Mouse (Mus musculus) heart, postnatal 10 days (tissue): Measurements from ENCODE around the gene Spaca3. TPM values are rescaled to one million over a fixed set of nuclear protein-coding genes. Genes with fewer than 3 reads are reported as not detected.

ENCODE experiments used
- DNase-seq, 2 experiments: peaks; one replicate each; pipeline ENCODE4 v3.0.0; 2021
- intact Hi-C: fragments of 180-260 bp; cut with DNase I; formaldehyde crosslinking; loops from one replicate; pipeline ENCODE4 v1.15.1; 2025
- total RNA-seq, 2 experiments: library from RNA; stranded (reverse); gene quantifications; 2 replicates each; pipeline ENCODE4 v1.2.3; 2021

The Spaca3 gene
- not detected for total RNA-seq

DNA sequence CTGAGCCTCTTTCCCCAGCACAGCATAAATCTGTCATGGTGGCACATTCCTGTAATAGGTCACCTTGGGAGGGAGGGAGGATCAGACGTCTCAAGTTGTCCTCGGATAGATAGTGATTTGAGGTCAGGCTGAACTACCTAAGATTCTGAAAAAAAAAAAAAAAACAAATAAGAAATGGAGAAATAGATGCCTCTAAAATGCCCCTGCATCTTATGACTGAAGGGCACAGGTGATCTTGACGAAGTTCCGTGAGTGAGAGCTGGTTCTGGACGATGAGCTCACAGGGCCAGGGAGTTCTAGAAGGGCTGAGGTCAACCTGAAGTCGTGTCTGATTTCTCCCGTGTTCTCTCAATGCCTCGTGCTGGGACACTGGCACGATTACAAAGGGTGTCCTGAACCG, at the start of gene Spaca3:
Gene Spaca3, plus strand, starts transcription at position 301 of the 400 bp plus-strand sequence.
- DNase-seq, result no peak
- intact Hi-C loops, result no loop called here

DNA sequence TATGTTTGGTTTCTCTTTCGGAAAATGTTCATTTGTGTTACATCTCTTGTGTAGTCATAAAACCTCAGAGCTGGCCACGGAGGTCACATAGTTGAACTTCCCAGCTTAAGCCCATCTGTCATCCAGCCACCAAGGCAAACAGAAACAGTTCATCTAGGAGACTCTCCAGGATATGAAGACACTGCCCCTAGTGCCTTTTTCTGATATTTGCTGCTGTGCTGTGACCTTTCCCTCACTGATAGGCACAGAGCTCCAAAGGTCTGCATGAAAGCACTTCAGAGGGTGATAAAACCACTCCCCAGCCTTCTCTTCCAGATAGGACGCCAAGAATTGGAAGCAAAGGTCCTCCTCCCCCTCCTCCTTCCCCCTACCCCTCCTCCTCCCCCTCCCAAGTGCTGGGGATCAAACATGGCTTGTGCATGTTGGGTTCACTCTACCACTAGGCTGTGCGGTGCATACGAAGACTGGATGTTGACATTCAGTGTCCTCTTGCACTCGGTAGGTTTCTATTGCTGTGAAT, 49.6 kb upstream of the Spaca3 start:
- DNase-seq, result peak in 1 of 2 experiments; percentile 30
- intact Hi-C loops, result no loop called here

DNA sequence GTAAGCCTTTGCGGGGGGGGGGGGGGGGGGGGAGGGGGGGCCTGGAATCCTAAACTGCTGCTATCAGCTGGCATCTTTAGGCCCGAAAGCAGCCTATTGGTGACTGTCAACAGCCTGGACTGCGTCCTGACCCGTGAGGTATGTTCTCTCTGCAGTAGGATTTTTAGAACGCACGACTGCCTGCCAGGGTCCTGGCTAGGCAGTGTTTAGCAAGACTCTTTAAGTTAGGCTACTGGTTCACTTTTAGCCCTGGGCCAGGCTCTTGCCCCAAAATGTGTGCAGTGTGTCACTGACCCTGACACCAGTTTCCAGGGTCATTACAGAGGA, 48.5 kb upstream of the Spaca3 start:
- DNase-seq, result no peak
- intact Hi-C loops, result no loop called here

DNA sequence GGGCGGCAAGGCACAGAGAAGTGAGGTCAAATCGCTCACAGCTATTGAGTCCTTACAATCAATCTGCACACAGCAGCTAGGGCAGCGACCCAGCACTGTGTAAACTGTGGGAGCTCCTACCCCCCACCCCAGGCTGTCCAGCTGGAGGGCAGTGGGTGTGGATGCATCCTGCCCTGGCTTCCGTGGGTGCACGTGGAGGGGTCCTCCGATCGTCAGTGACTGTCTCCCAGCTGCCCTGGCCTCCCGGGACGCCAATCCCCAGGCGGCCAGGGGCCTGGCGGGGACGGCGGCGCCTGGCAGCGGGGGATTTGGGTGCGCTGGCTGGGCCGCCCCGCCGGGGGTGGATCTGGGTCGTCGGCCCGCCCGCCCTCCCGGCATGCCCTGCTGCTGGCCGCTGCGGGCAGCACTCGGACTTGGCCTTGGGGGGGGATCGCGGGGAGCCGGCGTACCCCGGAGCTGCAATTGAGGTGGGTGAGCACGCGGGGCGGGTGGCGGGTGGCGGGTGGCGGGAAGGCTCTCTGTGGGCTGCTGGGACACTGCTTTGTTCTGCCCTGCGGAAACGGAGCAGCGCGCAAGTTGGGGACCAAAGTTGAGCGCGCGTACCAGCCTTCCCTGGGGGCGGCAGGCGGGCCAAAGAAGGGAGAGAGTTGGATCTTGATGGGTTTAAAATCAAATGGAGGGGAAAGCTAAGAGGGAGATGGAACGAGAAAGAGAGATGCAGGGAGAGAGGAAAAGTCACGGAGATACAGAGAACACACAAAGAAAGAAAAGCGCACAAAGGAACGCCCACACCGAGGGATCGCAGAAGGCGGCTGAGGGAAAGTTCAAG, 48.0 kb upstream of the Spaca3 start, which contains the start of gene Tmem98:
Gene Tmem98, plus strand, starts transcription at position 183 of the 829 bp plus-strand sequence.
- peak; percentile 57 to 63 for DNase-seq
- intact Hi-C loops, result loop anchor here (2.0 to 10.0 kb wide), 2 partner anchors 113 to 385 kb away; partner anchors contain the start of gene Psmd11

DNA sequence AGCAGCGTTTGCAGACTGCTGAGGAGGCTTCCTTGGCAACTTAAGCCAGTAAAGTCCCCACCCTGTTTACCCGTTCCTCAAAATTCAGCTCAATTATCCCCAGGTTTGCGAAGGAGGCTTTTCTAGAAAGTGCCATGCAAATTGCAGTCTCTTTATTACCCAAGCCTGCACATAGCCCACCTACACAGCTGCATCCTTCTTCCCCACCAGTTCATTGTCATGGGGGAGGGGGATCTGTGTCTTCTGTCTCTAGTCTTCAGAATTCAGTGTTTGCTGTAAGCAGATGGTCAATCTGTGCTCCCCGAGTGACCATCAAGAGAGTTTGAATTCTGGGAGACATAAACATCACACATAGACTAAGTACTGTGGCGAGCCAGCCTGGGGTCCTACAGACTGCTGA, 47.0 kb upstream of the Spaca3 start:
- intact Hi-C loops, result loop anchor here (2.0 to 10.0 kb wide), 2 partner anchors 114 to 386 kb away; partner anchors contain the start of gene Psmd11
- DNase-seq, result no peak

DNA sequence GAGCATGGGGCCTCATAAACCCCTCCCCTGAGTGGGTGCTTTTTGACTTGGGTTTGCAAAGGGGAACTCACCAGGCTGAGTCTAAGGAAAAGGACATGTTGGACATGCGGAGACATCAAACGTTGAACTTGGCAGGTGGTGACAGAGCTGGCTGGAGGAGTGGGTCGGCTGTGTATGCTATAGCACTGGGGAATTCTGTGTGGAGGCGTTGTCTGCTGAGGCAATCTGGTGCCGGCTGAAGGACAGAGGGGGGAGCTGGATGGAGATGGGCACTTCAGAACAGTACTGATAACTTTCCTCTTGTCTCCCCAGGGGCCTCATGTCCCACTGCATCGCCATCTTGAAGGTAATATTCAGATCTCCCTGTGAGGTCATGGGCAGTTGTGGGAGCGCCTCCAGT, 42.8 kb upstream of the Spaca3 start:
- DNase-seq, result no peak
- intact Hi-C loops, result loop anchor here (10.0 kb wide), 1 partner anchor 391 kb away; the partner anchor contains the start of gene Psmd11

DNA sequence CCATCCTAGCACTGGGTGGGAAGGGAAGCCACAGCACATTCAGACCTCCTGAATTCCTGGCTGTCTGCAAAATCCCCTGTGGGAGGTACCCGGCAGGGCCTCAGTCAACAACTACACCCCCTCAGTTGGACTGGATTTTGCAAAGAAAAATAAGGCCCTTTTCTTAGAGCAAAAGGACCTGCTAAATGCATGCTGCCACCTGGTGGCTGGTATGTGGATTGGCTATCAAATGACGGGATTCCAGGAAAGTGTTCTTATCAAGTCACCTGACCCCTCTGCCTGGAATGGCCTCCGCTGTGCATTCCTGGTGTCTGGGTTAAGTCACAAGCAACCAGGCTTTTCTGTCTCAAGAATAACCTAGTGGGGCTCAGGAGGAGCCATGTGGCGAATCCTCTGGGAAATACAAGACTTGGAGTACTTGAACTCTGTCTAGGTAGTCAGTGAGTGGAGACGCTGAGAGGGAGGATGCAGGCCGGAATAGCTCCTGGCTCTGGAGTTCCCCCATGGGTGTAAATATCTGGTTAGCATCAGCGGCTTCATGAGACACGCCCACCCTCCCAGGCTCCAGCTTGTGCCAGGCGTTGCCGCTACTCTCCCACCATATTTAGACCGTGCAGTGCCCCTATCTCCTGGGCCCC, 40.0 kb upstream of the Spaca3 start:
- DNase-seq, result peak; percentile 88 to 92

DNA sequence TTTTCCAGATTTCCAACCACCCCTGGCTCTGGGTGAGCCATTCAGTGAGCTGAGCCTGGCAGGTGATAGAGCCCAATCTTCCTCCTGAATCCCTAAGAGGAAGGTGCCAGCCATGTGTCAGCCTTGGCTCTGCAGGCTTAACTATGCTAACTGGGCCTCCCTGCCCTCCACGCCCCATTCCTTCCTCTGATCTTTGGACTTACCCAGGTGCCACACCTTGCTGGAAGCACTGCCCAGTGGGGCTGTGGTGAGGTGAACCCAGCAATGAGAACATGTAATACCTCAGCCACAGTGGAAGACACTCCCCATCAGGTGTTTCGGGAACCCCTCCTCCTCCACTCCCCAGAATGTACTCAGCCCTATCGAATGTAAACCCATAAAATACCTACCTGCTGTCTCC, 38.1 kb upstream of the Spaca3 start:
- DNase-seq, result no peak
- intact Hi-C loops, result no loop called here

More for the DNA sequence above, 40.0 kb upstream of the Spaca3 start:
- intact Hi-C loops, result loop anchor here (1.0 to 10.0 kb wide), 3 partner anchors 38 to 393 kb away; partner anchors contain the start of genes Myo1d and Psmd11

DNA sequence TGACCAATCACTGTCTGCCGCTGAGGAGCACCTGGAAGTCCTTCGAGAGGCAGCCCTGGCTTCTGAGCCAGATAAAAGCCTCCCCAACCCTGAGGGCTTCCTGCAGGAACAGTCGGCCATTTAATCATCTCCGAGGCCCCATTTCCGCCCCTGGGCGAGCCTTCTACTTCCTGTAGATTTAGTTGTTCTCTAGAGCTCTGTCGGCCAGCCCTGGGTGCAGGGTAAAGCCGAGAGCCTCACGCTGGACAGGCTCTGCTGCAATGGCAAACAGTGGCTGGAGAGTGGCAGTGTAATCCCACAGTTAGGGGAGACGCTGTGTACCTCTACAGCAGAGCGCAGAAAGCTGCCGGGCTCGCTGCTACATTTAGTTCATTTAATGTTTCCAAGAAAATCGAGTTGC, 36.9 kb upstream of the Spaca3 start:
- intact Hi-C loops, result loop anchor here (1.0 kb wide), 1 partner anchor 30 kb away; no protein-coding TSS in a partner anchor

DNA sequence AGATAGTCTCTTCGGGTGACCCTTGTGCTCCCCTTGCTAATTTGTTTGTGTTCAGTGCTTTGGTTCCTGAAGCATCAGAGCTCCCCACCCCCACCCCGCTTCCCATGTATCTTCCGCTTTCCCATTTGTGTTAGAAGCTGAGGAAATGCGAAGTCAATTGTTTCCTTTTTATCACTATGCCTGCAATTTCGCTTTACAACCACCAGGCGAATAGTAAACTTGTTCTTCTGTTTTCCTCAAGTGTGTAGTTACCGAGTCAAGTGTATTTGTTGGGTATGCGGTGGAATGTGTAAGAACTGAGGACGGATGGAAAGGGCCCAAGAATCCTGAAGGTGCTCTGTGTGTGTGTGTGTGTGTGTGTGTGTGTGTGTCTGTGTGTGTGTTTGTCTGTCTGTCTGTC, 36.4 kb upstream of the Spaca3 start:
- DNase-seq, result no peak
- intact Hi-C loops, result loop anchor here (1.0 kb wide), 1 partner anchor 30 kb away; no protein-coding TSS in a partner anchor

More for the DNA sequence above, 36.9 kb upstream of the Spaca3 start:
- peak; percentile 50 to 52 for DNase-seq

DNA sequence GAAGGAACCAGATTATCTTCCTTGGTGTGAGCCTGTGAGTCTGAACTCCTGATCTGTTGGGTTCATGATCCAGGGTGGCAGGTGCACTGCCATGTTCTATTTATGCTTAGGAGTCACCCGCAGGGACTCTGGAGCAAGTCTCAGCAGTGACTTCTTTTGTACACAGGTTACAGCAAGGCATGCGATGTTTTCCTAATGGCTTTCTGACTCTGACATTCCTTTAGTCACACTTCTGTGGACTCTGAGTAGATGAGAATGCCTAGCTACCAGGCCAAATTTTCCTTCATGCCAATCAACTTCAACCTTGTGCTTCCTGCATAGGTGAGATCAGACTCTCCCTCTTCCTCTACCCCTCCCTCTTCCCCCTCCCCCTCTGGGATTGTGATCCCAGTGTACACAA, 22.8 kb upstream of the Spaca3 start:
- no peak for DNase-seq
- intact Hi-C loops, result no loop called here

DNA sequence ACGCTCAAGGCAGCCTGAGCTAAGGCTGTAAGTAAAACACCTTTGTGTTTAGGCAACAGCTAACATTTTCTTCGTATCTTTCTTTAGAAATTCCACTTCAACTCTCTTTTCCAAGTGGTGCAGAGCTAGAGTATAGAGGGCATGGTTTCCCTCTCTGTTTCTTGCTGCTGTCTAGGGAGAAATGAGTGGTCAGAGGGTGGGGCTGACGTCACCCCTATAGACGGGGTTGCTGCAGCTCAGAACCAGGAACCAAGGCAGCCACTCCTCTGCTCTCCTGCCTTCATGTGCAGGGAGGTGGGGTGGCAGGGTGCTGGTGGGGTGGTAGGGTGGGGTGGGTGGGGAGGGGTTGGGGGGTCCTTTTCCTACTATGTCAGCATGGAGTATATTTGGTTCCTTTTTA, 22.3 kb upstream of the Spaca3 start:
- intact Hi-C loops, result no loop called here
- DNase-seq, result no peak

DNA sequence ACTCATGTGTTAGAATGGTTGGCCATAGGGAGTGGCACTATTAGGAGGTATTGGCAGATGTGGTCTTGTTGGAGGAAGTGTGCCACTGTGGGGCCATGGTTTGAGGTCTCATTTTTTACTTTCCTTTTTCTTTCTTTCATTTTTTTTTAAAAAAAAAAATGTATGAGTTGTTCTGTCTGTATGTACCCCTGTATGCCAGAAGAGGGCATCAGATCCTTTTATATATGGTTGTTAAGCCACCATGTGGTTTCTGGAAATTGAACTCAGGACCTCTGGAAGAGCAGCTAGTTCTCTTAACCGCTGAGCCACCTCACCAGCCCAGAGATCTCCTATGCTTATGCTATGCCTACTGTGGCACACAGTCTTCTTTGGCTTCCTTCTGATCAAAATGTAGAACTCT, 19.4 kb upstream of the Spaca3 start:
- intact Hi-C loops, result no loop called here
- no peak for DNase-seq

DNA sequence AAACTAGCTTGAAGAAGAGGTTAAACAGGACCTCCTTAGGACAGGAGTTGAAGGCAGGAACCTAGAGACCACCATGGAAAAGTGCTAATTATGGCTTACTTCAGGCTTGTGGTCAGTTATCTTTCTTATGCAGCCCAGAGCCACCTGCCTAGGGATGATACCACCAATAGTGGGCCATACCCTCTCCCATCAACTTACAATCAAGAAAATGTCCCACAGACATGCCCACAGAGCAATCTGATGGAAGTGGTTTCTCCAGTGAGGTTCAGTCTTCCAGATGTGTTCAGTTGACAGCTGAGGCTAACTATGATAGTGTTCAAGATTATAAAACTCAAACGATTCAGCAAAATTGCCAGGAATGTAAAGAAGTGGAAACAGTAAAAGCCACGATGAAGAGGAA, 14.7 kb upstream of the Spaca3 start:
- intact Hi-C loops, result no loop called here

DNA sequence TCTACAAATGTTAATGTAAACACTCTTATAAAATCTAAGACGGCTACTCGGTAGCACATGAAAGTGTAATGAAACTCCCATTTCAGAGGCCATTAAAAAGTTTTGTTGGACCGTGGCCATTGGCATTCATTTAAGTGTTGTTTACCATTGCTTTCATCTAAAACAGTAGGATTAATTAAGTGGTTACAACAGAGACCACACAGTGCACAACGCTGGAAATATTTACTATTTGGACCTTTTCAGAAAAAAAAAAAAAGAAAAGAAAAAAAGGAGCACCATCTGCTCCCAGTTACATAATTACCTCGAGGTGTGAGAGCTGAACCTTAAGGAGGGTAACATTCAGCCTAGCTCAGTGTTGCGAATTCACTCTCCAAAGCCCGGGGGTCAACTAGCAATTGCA, 12.7 kb upstream of the Spaca3 start:
- DNase-seq, result no peak
- intact Hi-C loops, result no loop called here

More for the DNA sequence above, 14.7 kb upstream of the Spaca3 start:
- DNase-seq, result no peak

DNA sequence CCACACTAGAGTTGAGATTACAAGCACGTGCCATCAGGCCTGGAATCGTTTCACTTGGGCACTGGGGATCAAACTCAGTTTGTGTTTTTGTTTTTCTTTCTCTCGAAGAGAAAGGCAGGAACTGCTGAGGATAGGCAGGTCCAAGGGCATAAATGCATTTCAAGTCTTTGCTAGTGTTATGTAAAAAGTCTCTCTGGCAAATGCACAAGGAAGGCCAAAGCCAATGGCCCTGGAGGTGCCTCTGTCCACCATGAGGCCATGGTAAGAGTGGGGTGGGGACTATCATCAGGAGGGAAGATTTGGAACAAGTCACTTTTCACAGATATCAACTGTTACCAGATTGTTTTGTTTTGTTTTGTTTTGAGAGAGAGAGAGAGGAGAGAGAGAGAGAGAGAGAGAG, 12.1 kb upstream of the Spaca3 start:
- intact Hi-C loops, result no loop called here
- no peak for DNase-seq

DNA sequence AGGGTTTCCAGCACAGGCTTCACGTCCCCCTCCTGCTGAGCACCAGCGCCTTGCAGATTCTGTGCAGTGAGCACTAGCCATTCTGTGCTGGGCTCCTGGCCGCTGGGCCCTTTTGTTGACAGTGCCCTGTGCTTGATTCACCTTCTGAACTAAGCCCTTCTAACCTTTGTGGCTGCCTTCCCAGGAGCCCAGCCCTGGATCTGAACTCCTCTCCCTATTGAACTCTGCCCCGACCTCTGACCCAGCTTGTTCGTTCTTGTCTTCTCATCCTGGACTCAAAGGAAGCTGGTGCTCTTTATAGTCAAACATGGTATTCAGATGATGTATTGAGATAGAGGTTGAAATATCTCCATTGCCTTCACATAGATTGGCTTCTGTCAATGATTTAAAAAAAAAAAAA, 10.0 kb upstream of the Spaca3 start:
- DNase-seq, result no peak
- intact Hi-C loops, result no loop called here

DNA sequence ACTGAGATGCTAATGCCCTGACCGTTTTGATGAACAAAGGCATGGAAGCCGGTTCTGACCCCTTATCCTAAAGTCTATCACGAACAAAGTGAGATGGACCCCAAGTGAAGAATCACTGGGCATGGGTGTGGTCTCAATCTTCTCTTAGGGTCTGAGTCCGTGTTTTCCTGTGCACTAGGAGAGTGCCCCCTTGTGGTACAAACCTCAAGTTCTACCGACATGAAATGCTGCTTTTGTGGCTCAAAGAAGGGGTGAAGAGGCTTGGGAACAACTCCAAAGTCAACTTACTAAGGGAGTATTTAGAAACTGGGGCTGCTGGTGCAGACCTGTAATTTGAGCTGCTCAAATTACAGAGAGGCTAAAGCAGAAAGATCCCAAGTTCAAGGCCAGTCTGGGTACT, 6.3 kb upstream of the Spaca3 start:
- intact Hi-C loops, result loop anchor here (1.0 kb wide), 2 partner anchors 31 to 156 kb away; no protein-coding TSS in a partner anchor
- DNase-seq, result peak; percentile 14 to 33

DNA sequence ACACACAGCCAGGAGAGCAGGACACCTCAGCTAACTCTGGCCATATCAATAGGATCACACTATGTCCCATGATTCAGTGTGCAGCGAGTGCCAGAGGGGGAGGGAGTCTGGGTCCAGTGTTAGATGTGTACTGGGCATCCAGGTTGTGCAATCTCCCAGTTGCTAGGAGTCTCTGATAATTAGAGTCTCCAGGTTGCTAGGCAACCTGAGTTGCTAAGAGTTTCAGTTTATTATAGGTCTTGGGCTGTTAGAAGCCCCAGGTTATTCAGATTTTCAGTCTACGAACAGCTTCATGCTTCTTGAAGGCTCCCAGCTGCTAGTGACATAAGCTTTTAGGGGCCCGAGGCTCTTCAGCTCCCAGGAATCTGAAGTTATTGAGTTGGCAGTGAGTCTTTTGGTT, 5.2 kb upstream of the Spaca3 start:
- intact Hi-C loops, result no loop called here
- no peak for DNase-seq

DNA sequence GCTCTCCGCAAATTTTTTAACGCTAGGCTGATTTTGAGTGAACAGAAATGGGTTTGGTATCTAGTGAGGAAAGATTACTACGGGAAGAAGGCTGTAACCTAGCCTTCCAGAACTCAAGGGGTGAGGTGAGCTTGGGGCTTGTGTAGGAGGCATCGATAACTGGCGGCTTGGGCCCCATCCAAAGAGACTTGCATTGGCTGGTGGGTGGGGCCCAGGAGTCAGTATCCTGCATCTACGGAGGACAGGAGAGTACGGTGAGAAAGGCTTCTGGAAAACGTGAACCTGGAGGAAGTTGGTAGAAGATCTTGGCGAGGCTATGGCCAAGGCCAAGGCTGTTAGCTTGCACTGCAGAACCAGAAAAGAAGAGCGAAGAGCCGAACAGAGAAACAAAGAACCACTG, 3.7 kb upstream of the Spaca3 start:
- intact Hi-C loops, result no loop called here
- no peak for DNase-seq

DNA sequence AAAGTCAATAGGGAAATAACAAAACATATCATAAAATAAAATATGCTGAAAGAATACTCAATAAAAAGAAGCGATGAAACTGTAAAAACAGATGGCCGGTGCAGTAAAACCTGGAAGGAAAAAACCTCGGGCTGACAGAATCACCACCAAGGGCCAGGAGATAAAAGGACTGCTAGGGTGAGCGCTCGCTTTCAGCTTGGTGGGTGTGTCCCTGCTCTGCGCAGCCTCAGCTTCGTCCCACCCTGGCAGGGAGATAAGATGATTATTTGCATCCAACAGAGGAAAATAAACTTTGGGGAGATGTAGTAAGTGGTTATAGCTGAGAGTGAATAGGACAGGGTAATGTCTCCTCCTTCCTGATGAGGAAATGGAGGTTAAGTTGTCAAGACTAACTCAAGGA, 3.3 kb upstream of the Spaca3 start:
- DNase-seq, result no peak
- intact Hi-C loops, result no loop called here
